32 mouse cellular contexts compared by ENCODE assay signal in genomic region chr1:40030976-40031356, GRCm38 (mm10). TPM values are rescaled to one million over a fixed set of nuclear protein-coding genes. Genes with fewer than 3 reads are reported as not detected.
"Had no signal": no experiment of that assay in that cellular context is flagged by ENCODE, and none has a peak within 500 bp of the region (broad histone marks: within the 10 kb centered on the region; RNA-seq: fewer than 3 reads in every experiment).

No protein-coding gene starts in this region.

- H3K4me2 ChIP-seq: heart, embryonic 11.5 days; heart, embryonic 12.5 days; heart, embryonic 13.5 days; heart, embryonic 15.5 days; hindbrain, embryonic 12.5 days; hindbrain, embryonic 13.5 days; hindbrain, embryonic 14.5 days; hindbrain, embryonic 15.5 days; intestine, embryonic 15.5 days; kidney, embryonic 15.5 days had no signal

- H3K27me3 ChIP-seq: heart, embryonic 12.5 days; heart, embryonic 13.5 days; heart, embryonic 15.5 days; hindbrain, embryonic 12.5 days; hindbrain, embryonic 13.5 days; hindbrain, embryonic 15.5 days; intestine, embryonic 15.5 days; kidney, embryonic 15.5 days had no signal

- DNase-seq: heart, postnatal 10 days; heart, postnatal 14 days; heart, postnatal 36 days; kidney, adult 11 months; kidney, adult 18-20 months; kidney, adult 2 months; kidney, adult 8-10 months; kidney, adult 9 months; kidney, postnatal 10 days; kidney, postnatal 14 days; kidney, postnatal 25 days; kidney, postnatal 36 days; kidney, postnatal 4 days; layer of hippocampus, adult 9-11 months; layer of hippocampus, postnatal 36 days had no signal

- H3K4me3 ChIP-seq: heart, embryonic 10.5 days; heart, embryonic 12.5 days; heart, embryonic 13.5 days; heart, embryonic 15.5 days; hindbrain, embryonic 10.5 days; hindbrain, embryonic 12.5 days; hindbrain, embryonic 13.5 days; hindbrain, embryonic 15.5 days; intestine, embryonic 15.5 days; kidney, embryonic 15.5 days; layer of hippocampus, adult 2 months had no signal

RNA-seq across cellular contexts. Expression of gene Il1r2, which starts 42.9 kb away (rescaled TPM):
- total RNA-seq: heart, postnatal 10 days; heart, postnatal 25 days; heart, postnatal 36 days; layer of hippocampus, adult 18-20 months; layer of hippocampus, adult 2 months; layer of hippocampus, postnatal 36 days had no signal
- polyA plus RNA-seq: hindbrain, embryonic 11.5 days; kidney, embryonic 14.5 days had no signal
